Mouse (Mus musculus) lung, postnatal 0 days (tissue): ENCODE measurements around the gene Pde4c. TPM values are rescaled to one million over a fixed set of nuclear protein-coding genes. Genes with fewer than 3 reads are reported as not detected.

Source experiments
- ATAC-seq: fragments of 200-750 bp; cut with Nextera tagmentation; 2 replicates; pipeline ENCODE4 v1.8.0; 2017; ENCODE audit warnings: moderate library complexity
- DNase-seq: peaks from one replicate; pipeline ENCODE4 v3.0.0-alpha.2; 2016; ENCODE audit warnings: low spot score
- H3K27ac ChIP-seq: fragments of 300-500 bp; sonication (generic); 2 replicates; pipeline ENCODE4 v1.5.1; 2014; ENCODE audit warnings: antibody characterized with exemption, mild to moderate bottlenecking, low read length, mixed read lengths
- H3K27me3 ChIP-seq: fragments of 300-500 bp; sonication (generic); replicated peaks from 2 replicates; pipeline ENCODE4 v1.6.1; 2014; ENCODE audit warnings: low read length, mixed read lengths; ENCODE audit not compliant: insufficient read depth
- H3K36me3 ChIP-seq: fragments of 300-500 bp; sonication (generic); 2 replicates; pipeline ENCODE4 v1.6.1; 2014; ENCODE audit warnings: low read length, mixed read lengths; ENCODE audit not compliant: insufficient read depth
- H3K4me1 ChIP-seq: fragments of 300-500 bp; sonication (generic); 2 replicates; pipeline ENCODE4 v1.6.1; 2014; ENCODE audit warnings: antibody characterized with exemption, low read depth, low read length, mixed read lengths; ENCODE audit not compliant: insufficient read depth
- H3K4me2 ChIP-seq: fragments of 300-500 bp; sonication (generic); replicated peaks from 2 replicates; pipeline ENCODE4 v1.6.1; 2014; ENCODE audit warnings: low read depth, mild to moderate bottlenecking, low read length, moderate library complexity, mixed read lengths
- H3K4me3 ChIP-seq: fragments of 300-500 bp; sonication (generic); 2 replicates; pipeline ENCODE4 v1.5.1; 2014; ENCODE audit warnings: low read depth, low read length
- H3K9ac ChIP-seq: fragments of 300-500 bp; sonication (generic); replicated peaks from 2 replicates; pipeline ENCODE4 v1.6.1; 2014; ENCODE audit warnings: low read depth, mild to moderate bottlenecking
- H3K9me3 ChIP-seq: fragments of 300-500 bp; sonication (generic); 2 replicates; pipeline ENCODE4 v1.6.1; 2016; ENCODE audit warnings: low read length, mixed read lengths
- CTCF ChIP-seq: IDR thresholded peaks from 2 replicates; pipeline ENCODE4 v1.5.1; 2016; ENCODE audit warnings: antibody characterized with exemption, mild to moderate bottlenecking
- EP300 ChIP-seq: IDR thresholded peaks from 2 replicates; pipeline ENCODE4 v1.6.1; 2016; ENCODE audit warnings: antibody characterized with exemption, mild to moderate bottlenecking, control low read depth
- WGBS: fragments of 180-500 bp; shearing (Covaris S2); extraction: QIAGEN DNeasy Blood & Tissue Kit; methylation state at CpG from one replicate; pipeline ENCODE4 v1.1.7; 2014; 5-methylcytosine and 5-hydroxymethylcytosine counted together
- polyA plus RNA-seq: library from polyadenylated mRNA; unstranded; fragments of >200 nt; fragmentation: Nextera tagmentation; extraction: Ambion mirVana; gene quantifications from 2 replicates; pipeline ENCODE4 v1.2.1, GENCODE M21; 2015

The Pde4c gene
- polyA plus RNA-seq, 1 experiment from 2014 or later: 2.0 TPM

- H3K27ac ChIP-seq: peak overlapping the region; percentile 87
- under 1% methylated on average over 22 of the region's 22 CpGs for WGBS
- peak overlapping the region; percentile 99 for H3K4me2 ChIP-seq
- H3K4me1 ChIP-seq: peaks cover 12% of the 10 kb centered on the region; the same call in 1 of the 2 replicates
- peak; percentile 1 for ATAC-seq
- no peak for DNase-seq
- no peaks in the 10 kb centered on the region for H3K9me3 ChIP-seq
- H3K27me3 ChIP-seq: no peaks in the 10 kb centered on the region
- TF ChIP-seq CTCF (no peak), EP300 (no peak)
- peak overlapping the region; percentile 55 for H3K4me3 ChIP-seq
- H3K36me3 ChIP-seq: peaks cover 8% of the 10 kb centered on the region; the same call in 1 of the 2 replicates
- peak overlapping the region; percentile 79 for H3K9ac ChIP-seq
Measured at GRCm38 (mm10) chr8:70760350-70760749, 36.8 kb downstream of the Pde4c start.

- peaks cover 8% of the 10 kb centered on the region; the same call in 1 of the 2 replicates for H3K36me3 ChIP-seq
- peaks cover 12% of the 10 kb centered on the region; the same call in 1 of the 2 replicates for H3K4me1 ChIP-seq
- WGBS: under 1% methylated on average over 51 of the region's 55 CpGs
- TF ChIP-seq EP300: peak; percentile 55; the same call in 1 of the 2 replicates
- no peak for TF ChIP-seq CTCF
- H3K27me3 ChIP-seq: no peaks in the 10 kb centered on the region
- DNase-seq: peak; percentile 100
- peak within 1 kb of the TSS; percentile 55 for H3K4me3 ChIP-seq
- peak within 1 kb of the TSS; percentile 87 for H3K27ac ChIP-seq
- peak within 1 kb of the TSS; percentile 99 for H3K4me2 ChIP-seq
- peak within 1 kb of the TSS; percentile 79 for H3K9ac ChIP-seq
- H3K9me3 ChIP-seq: no peaks in the 10 kb centered on the region
- ATAC-seq: peak; percentile 95
Measured at GRCm38 (mm10) chr8:70760775-70761406, 37.4 kb downstream of the Pde4c start, which contains the start of gene Mpv17l2. Gene Mpv17l2 (minus strand): TSS chr8:70760946.

- peaks cover under 1% of the 10 kb centered on the region; the same call in 1 of the 2 replicates for H3K36me3 ChIP-seq
- H3K9ac ChIP-seq: no peak overlapping the region
- no peaks in the 10 kb centered on the region for H3K27me3 ChIP-seq
- TF ChIP-seq CTCF: no peak
- no peak for TF ChIP-seq EP300
- no peak overlapping the region for H3K4me3 ChIP-seq
- WGBS: 78% methylated on average over 1 of the region's 1 CpGs
- ATAC-seq: no peak
- no peak overlapping the region for H3K27ac ChIP-seq
- H3K4me2 ChIP-seq: no peak overlapping the region
- peaks cover 12% of the 10 kb centered on the region; the same call in 1 of the 2 replicates for H3K4me1 ChIP-seq
- no peaks in the 10 kb centered on the region for H3K9me3 ChIP-seq
- DNase-seq: no peak
Measured at GRCm38 (mm10) chr8:70762118-70762517, 38.6 kb downstream of the Pde4c start.

- no peak overlapping the region for H3K27ac ChIP-seq
Measured at GRCm38 (mm10) chr8:70763354-70763753, 39.8 kb downstream of the Pde4c start.

GRCm38 (mm10) chr8:70764026-70764425 lies 40.5 kb downstream of the Pde4c start:
- no peak for ATAC-seq
- Histone ChIP-seq H3K9ac (no peak overlapping the region), H3K36me3 (0 out of 2 replicates have a peak, but pooled peaks cover 4% of the 10 kb centered on the region), H3K27ac (no peak overlapping the region), H3K4me1 (peaks cover 12% of the 10 kb centered on the region; the same call in 1 of the 2 replicates), H3K4me2 (no peak overlapping the region), H3K9me3 (no peaks in the 10 kb centered on the region), H3K4me3 (no peak overlapping the region), H3K27me3 (no peaks in the 10 kb centered on the region)
- TF ChIP-seq EP300 (no peak), CTCF (no peak)
- no peak for DNase-seq
- 67% methylated on average over 8 of the region's 8 CpGs for WGBS

More at GRCm38 (mm10) chr8:70763354-70763753, 39.8 kb downstream of the Pde4c start:
- DNase-seq: no peak
- no peak for TF ChIP-seq EP300
- peak; percentile 85 for TF ChIP-seq CTCF
- Histone ChIP-seq H3K4me3 (no peak overlapping the region), H3K4me2 (no peak overlapping the region), H3K9me3 (no peaks in the 10 kb centered on the region), H3K4me1 (peaks cover 12% of the 10 kb centered on the region; the same call in 1 of the 2 replicates), H3K27me3 (no peaks in the 10 kb centered on the region), H3K9ac (no peak overlapping the region), H3K36me3 (no peaks in the 10 kb centered on the region)
- no peak for ATAC-seq
- 10% methylated on average over 3 of the region's 3 CpGs for WGBS

GRCm38 (mm10) chr8:70764676-70765075 lies 41.2 kb downstream of the Pde4c start:
- no peak overlapping the region for H3K27ac ChIP-seq
- peaks cover 9% of the 10 kb centered on the region; the same call in 1 of the 2 replicates for H3K4me1 ChIP-seq
- ATAC-seq (no peak), DNase-seq (no peak)
- no peak overlapping the region for H3K4me3 ChIP-seq
- 88% methylated on average over 13 of the region's 13 CpGs for WGBS
- H3K27me3 ChIP-seq: no peaks in the 10 kb centered on the region
- H3K36me3 ChIP-seq: 0 out of 2 replicates have a peak, but pooled peaks cover 6% of the 10 kb centered on the region
- TF ChIP-seq EP300: no peak
- TF ChIP-seq CTCF: no peak
- H3K9me3 ChIP-seq: no peaks in the 10 kb centered on the region
- no peak overlapping the region for H3K9ac ChIP-seq
- H3K4me2 ChIP-seq: no peak overlapping the region
